Mouse (Mus musculus): ENCODE measurements at regions not wholly inside any gene's neighbourhood (a gene's known extent, or its start where the extent isn't known, plus 50 kb on each side); places are given as distances from the start of the nearest gene placed in this dataset.

DNA sequence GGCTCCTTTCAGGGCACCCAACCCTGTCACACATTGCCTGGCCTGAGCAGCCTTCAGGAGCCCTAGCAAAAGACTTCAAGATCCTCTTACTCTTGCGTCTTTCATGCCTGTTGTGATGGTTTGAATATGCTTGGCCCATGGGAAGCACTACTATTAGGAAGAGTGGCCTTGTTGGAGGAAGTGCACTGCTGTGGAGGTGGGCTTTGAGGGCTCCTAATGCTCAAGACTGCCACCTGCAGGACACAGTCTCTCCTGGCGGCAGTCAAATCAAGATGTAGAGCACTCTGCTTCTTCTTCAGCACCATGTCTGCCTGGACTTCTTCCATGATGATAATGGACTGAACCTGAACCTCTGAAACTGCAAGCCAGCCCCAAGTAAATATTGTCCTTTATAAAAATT lies 73.0 kb downstream of the Tsen15 start:
- no peak for ATAC-seq (ENCODE audit: insufficient number of reproducible peaks, insufficient read depth, low FRiP score, low read depth)
- H3K36me3 ChIP-seq (ENCODE audit: control insufficient read depth, insufficient read depth, low read length): no peaks in the 10 kb centered on the region
- H3K9ac ChIP-seq (replicated peaks; ENCODE audit: low read depth, low read length): no peak overlapping the region
- no peak overlapping the region for H3K4me2 ChIP-seq (replicated peaks; ENCODE audit: low read depth, low read length)
- H3K27ac ChIP-seq (ENCODE audit: low read length): no peak overlapping the region
- no peak overlapping the region for H3K4me3 ChIP-seq (ENCODE audit: low read depth, low read length)
- WGBS: 64% methylated on average over 2 of the region's 2 CpGs
- no peaks in the 10 kb centered on the region for H3K4me1 ChIP-seq (ENCODE audit: control insufficient read depth, insufficient read depth, low read length)
- H3K9me3 ChIP-seq (ENCODE audit: control insufficient read depth, low read depth, low read length): no peaks in the 10 kb centered on the region
- no peaks in the 10 kb centered on the region for H3K27me3 ChIP-seq (ENCODE audit: control insufficient read depth, insufficient read depth, low read length)

GRCm38 (mm10) chr1:152305461-152305860 lies 81.0 kb downstream of the Tsen15 start:
- Histone ChIP-seq H3K4me1 (ENCODE audit: control insufficient read depth, insufficient read depth, low read length) (no peaks in the 10 kb centered on the region), H3K27me3 (ENCODE audit: control insufficient read depth, insufficient read depth, low read length) (no peaks in the 10 kb centered on the region), H3K4me3 (ENCODE audit: low read depth, low read length) (no peak overlapping the region), H3K36me3 (ENCODE audit: control insufficient read depth, insufficient read depth, low read length) (no peaks in the 10 kb centered on the region), H3K9me3 (ENCODE audit: control insufficient read depth, low read depth, low read length) (no peaks in the 10 kb centered on the region), H3K27ac (ENCODE audit: low read length) (no peak overlapping the region), H3K4me2 (replicated peaks; ENCODE audit: low read depth, low read length) (no peak overlapping the region), H3K9ac (replicated peaks; ENCODE audit: low read depth, low read length) (no peak overlapping the region)
- 88% methylated on average over 3 of the region's 3 CpGs for WGBS
- ATAC-seq (ENCODE audit: insufficient number of reproducible peaks, insufficient read depth, low FRiP score, low read depth): no peak

DNA sequence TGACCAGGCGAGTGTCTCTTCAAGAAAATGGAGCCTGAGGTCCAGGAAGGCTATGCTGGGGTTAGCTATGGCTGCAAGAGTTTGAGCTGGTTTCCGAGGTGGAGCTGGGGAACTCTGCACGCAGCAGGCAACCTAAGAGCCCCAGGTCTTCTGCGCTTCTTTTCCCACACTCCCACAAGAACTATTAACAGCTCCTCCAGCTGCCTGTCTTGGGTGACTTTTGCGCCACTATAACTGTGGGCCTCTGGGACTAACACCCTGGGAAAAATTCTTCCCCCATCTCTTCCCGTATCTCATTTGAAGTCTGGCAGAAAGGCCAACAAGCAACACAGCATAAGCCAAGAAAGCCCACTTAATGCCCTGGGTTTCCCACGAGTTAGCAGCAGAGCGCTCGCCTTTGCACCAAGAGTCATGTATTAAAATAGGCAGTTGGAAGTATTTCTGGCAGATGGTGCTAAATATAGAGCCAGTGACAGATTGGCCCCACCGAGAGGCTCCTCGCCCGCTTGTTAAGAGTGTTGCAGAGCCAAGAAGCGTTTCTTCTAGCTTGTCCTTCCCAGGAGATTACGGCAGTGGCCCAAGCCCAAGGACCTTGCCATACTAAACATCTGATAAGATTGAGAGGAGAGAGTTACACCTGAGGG lies 81.9 kb downstream of the Tsen15 start:
- Histone ChIP-seq H3K9ac (replicated peaks; ENCODE audit: low read depth, low read length) (no peak overlapping the region), H3K9me3 (ENCODE audit: control insufficient read depth, low read depth, low read length) (no peaks in the 10 kb centered on the region), H3K27ac (ENCODE audit: low read length) (no peak overlapping the region), H3K36me3 (ENCODE audit: control insufficient read depth, insufficient read depth, low read length) (no peaks in the 10 kb centered on the region), H3K4me2 (replicated peaks; ENCODE audit: low read depth, low read length) (no peak overlapping the region), H3K27me3 (ENCODE audit: control insufficient read depth, insufficient read depth, low read length) (no peaks in the 10 kb centered on the region), H3K4me3 (ENCODE audit: low read depth, low read length) (no peak overlapping the region), H3K4me1 (ENCODE audit: control insufficient read depth, insufficient read depth, low read length) (no peaks in the 10 kb centered on the region)
- ATAC-seq (ENCODE audit: insufficient number of reproducible peaks, insufficient read depth, low FRiP score, low read depth): 0 out of 2 replicates have a peak, but pooled peaks have one; percentile 28
- 67% methylated on average over 14 of the region's 14 CpGs for whole genome bisulfite sequencing

DNA sequence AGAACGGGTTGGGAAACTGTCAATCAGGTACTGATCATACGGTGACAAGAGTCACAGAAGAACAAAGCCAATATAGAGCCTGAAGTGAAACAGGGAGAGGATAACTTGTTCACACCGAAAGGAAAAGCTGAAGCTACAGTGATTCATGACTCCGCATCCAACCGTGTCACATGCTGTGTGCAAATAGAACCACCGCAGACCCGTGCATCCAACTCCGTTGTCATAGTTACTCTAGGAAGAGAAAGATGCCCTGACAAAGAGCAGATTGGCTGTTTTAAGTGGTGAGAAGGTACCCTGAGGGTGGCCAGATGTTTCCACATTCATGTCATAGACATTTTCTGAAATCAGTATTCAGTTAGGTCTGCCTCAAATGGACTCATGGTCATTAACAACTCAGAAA lies 85.1 kb downstream of the Tsen15 start:
- Histone ChIP-seq H3K9ac (replicated peaks; ENCODE audit: low read depth, low read length) (no peak overlapping the region), H3K36me3 (ENCODE audit: control insufficient read depth, insufficient read depth, low read length) (no peaks in the 10 kb centered on the region), H3K27ac (ENCODE audit: low read length) (no peak overlapping the region), H3K4me2 (replicated peaks; ENCODE audit: low read depth, low read length) (no peak overlapping the region), H3K9me3 (ENCODE audit: control insufficient read depth, low read depth, low read length) (no peaks in the 10 kb centered on the region; the same call in 1 of the 2 replicates), H3K4me1 (ENCODE audit: control insufficient read depth, insufficient read depth, low read length) (no peaks in the 10 kb centered on the region), H3K4me3 (ENCODE audit: low read depth, low read length) (no peak overlapping the region), H3K27me3 (ENCODE audit: control insufficient read depth, insufficient read depth, low read length) (no peaks in the 10 kb centered on the region)
- ATAC-seq (ENCODE audit: insufficient number of reproducible peaks, insufficient read depth, low FRiP score, low read depth): no peak
- WGBS: 82% methylated on average over 8 of the region's 8 CpGs

DNA sequence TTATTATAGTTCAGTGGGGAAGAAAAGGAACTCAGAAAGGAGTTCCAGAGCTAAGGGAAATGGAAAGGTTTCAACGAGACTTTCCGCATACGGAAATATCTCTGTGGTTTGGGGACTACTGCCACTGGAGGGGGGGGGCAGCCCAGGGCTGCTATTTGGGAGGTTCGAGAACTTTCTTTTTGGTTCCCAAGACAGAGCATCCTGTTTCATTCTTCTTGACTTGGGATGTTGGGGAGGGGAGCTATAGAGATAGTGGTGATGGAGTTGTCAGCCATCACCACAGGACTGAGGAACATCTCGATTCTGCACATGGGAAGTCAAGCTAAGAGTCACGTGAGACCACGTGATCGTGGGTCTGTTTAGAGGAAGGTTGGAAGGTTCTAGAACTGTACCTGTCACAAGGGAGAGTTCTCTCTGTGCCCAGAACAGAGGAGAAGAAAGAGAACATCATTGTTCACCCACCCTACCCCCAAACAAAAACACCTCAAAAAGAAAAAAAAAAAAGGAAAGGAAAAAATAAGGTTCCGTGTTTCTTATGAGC lies 94.2 kb downstream of the Tsen15 start:
- 82% methylated on average over 9 of the region's 9 CpGs for WGBS
- no peak for ATAC-seq (ENCODE audit: insufficient number of reproducible peaks, insufficient read depth, low FRiP score, low read depth)
- no peaks in the 10 kb centered on the region for H3K27me3 ChIP-seq (ENCODE audit: control insufficient read depth, insufficient read depth, low read length)
- H3K4me1 ChIP-seq (ENCODE audit: control insufficient read depth, insufficient read depth, low read length): no peaks in the 10 kb centered on the region
- no peaks in the 10 kb centered on the region for H3K9me3 ChIP-seq (ENCODE audit: control insufficient read depth, low read depth, low read length)
- no peak overlapping the region for H3K4me2 ChIP-seq (replicated peaks; ENCODE audit: low read depth, low read length)
- no peaks in the 10 kb centered on the region for H3K36me3 ChIP-seq (ENCODE audit: control insufficient read depth, insufficient read depth, low read length)
- H3K4me3 ChIP-seq (ENCODE audit: low read depth, low read length): no peak overlapping the region
- H3K27ac ChIP-seq (ENCODE audit: low read length): no peak overlapping the region
- no peak overlapping the region for H3K9ac ChIP-seq (replicated peaks; ENCODE audit: low read depth, low read length)

DNA sequence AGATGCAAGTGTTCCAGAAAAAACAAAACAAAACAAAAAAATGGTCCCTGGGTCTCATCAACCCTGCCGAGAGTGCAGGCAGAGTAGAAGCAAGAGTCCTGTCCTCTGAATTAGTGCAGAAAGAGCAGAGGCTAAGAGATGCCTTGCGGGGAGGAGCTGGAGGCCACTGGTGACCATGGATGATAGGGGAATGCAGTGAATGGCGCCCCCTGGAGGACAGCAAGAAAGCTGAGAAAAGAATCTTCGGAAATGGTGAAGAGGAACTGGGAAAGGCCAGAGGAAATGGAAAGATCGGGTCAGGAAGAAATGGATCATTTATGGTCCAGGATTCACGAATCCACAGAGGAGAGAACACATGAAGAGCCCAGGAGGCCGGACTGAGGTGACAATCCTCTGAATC lies 95.7 kb downstream of the Tsen15 start:
- Histone ChIP-seq H3K4me1 (ENCODE audit: control insufficient read depth, insufficient read depth, low read length) (no peaks in the 10 kb centered on the region), H3K9me3 (ENCODE audit: control insufficient read depth, low read depth, low read length) (no peaks in the 10 kb centered on the region), H3K4me3 (ENCODE audit: low read depth, low read length) (no peak overlapping the region), H3K36me3 (ENCODE audit: control insufficient read depth, insufficient read depth, low read length) (no peaks in the 10 kb centered on the region), H3K27ac (ENCODE audit: low read length) (no peak overlapping the region), H3K9ac (replicated peaks; ENCODE audit: low read depth, low read length) (no peak overlapping the region), H3K4me2 (replicated peaks; ENCODE audit: low read depth, low read length) (no peak overlapping the region; the same call in 1 of the 2 replicates), H3K27me3 (ENCODE audit: control insufficient read depth, insufficient read depth, low read length) (no peaks in the 10 kb centered on the region)
- ATAC-seq (ENCODE audit: insufficient number of reproducible peaks, insufficient read depth, low FRiP score, low read depth): no peak
- WGBS: 34% methylated on average over 7 of the region's 7 CpGs

DNA sequence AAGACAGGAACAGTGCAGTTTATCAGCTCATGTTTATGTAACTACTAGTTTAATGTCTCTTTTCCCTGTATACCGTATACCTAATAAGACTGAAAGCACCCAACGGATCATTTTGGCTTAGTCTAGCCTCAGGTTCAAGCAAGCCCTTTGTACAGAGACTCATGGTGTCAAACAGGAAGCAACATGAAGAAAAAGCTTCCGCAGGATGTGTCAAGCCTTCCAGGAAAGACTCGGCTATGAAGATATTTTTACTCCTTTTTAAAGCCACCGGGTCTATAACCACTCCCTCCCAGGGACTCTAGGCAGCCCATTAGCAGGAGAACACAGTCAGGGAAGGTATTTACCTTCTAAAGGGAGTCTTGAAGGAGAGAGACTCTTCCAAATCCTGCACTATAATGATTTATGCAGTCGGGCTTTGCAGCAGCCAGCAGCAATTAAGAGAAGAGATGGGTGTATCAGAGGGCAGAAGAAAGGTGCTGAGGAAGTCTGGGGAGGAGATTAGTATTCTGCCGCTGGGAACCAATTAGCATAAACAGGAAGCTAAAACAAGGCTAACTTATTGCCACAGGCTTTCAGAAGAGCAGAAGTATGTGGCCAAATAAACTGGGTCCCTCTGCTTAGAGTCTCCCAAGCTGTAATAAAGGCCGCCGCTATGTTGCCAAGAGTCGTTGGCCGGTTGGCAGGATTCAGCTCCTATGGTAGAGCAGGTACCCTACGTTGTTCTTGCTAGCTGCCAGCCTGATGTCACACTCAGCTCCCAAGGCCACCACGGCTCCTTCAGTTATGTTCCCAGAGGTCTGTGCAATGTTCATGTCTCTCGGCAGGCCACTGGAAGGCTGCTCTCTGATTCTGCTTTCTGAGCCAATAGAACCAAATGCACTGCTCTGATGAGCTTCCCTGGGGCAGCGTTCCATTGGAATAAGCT lies 98.7 kb downstream of the Tsen15 start:
- Histone ChIP-seq H3K4me3 (ENCODE audit: low read depth, low read length) (no peak overlapping the region), H3K9ac (replicated peaks; ENCODE audit: low read depth, low read length) (no peak overlapping the region), H3K27ac (ENCODE audit: low read length) (no peak overlapping the region), H3K4me2 (replicated peaks; ENCODE audit: low read depth, low read length) (no peak overlapping the region), H3K4me1 (ENCODE audit: control insufficient read depth, insufficient read depth, low read length) (no peaks in the 10 kb centered on the region), H3K36me3 (ENCODE audit: control insufficient read depth, insufficient read depth, low read length) (no peaks in the 10 kb centered on the region), H3K9me3 (ENCODE audit: control insufficient read depth, low read depth, low read length) (no peaks in the 10 kb centered on the region), H3K27me3 (ENCODE audit: control insufficient read depth, insufficient read depth, low read length) (no peaks in the 10 kb centered on the region)
- 64% methylated on average over 15 of the region's 15 CpGs for WGBS
- no peak for ATAC-seq (ENCODE audit: insufficient number of reproducible peaks, insufficient read depth, low FRiP score, low read depth)

DNA sequence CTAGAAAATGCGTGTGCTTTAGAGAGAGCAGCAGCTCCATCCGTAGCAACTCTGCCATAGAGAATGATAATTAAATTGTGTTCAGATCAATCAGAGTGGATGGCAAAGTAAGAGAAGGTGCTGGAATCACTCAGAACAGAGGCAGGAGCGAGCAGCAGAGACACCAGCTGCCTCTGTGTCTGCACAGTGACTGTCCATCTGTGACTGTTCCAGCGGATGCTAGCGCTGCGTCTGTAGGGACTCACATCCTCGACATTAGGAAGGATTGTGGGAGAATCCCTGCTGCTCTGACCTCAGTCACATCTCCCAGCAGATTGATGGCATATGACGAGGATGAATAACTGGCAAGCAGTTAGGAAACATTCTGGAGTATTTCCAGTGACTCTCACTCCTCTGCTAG lies 99.8 kb downstream of the Tsen15 start:
- no peak overlapping the region for H3K4me2 ChIP-seq (replicated peaks; ENCODE audit: low read depth, low read length)
- H3K9ac ChIP-seq (replicated peaks; ENCODE audit: low read depth, low read length): no peak overlapping the region
- no peak overlapping the region for H3K27ac ChIP-seq (ENCODE audit: low read length)
- WGBS: 73% methylated on average over 8 of the region's 8 CpGs
- H3K9me3 ChIP-seq (ENCODE audit: control insufficient read depth, low read depth, low read length): no peaks in the 10 kb centered on the region
- ATAC-seq (ENCODE audit: insufficient number of reproducible peaks, insufficient read depth, low FRiP score, low read depth): no peak
- no peaks in the 10 kb centered on the region for H3K4me1 ChIP-seq (ENCODE audit: control insufficient read depth, insufficient read depth, low read length)
- no peaks in the 10 kb centered on the region for H3K27me3 ChIP-seq (ENCODE audit: control insufficient read depth, insufficient read depth, low read length)
- H3K4me3 ChIP-seq (ENCODE audit: low read depth, low read length): no peak overlapping the region
- H3K36me3 ChIP-seq (ENCODE audit: control insufficient read depth, insufficient read depth, low read length): no peaks in the 10 kb centered on the region

All from stomach, embryonic 14.5 days (tissue).